Mouse (Mus musculus) neural tube, embryonic 12.5 days (tissue): ENCODE measurements around the gene Dsn1. TPM values are rescaled to one million over a fixed set of nuclear protein-coding genes. Genes with fewer than 3 reads are reported as not detected.

Experiments
- ATAC-seq: fragments of 200-750 bp; cut with Nextera tagmentation; 2 replicates; pipeline ENCODE4 v1.8.0; 2017; ENCODE audit warnings: low read depth, mild to moderate bottlenecking, moderate TSS enrichment, moderate library complexity; ENCODE audit not compliant: low FRiP score
- H3K27ac ChIP-seq: fragments of 300-500 bp; sonication (generic); 2 replicates; pipeline ENCODE4 v1.5.1; 2016
- H3K27me3 ChIP-seq: fragments of 300-500 bp; sonication (generic); replicated peaks from 2 replicates; pipeline ENCODE4 v1.6.1; 2016; ENCODE audit warnings: mild to moderate bottlenecking
- H3K36me3 ChIP-seq: fragments of 300-500 bp; sonication (generic); 2 replicates; pipeline ENCODE4 v1.6.1; 2016; ENCODE audit warnings: mild to moderate bottlenecking
- H3K4me1 ChIP-seq: fragments of 300-500 bp; sonication (generic); 2 replicates; pipeline ENCODE4 v1.6.1; 2016
- H3K4me2 ChIP-seq: fragments of 300-500 bp; sonication (generic); replicated peaks from 2 replicates; pipeline ENCODE4 v1.6.1; 2016; ENCODE audit warnings: mild to moderate bottlenecking
- H3K4me3 ChIP-seq: fragments of 300-500 bp; sonication (generic); 2 replicates; pipeline ENCODE4 v1.5.1; 2016
- H3K9ac ChIP-seq: fragments of 300-500 bp; sonication (generic); 2 replicates; pipeline ENCODE4 v1.6.1; 2016; ENCODE audit warnings: mild to moderate bottlenecking
- H3K9me3 ChIP-seq: fragments of 300-500 bp; sonication (generic); 2 replicates; pipeline ENCODE4 v1.6.1; 2016; ENCODE audit warnings: mild to moderate bottlenecking
- WGBS: fragments of 180-500 bp; shearing (Covaris S2); methylation state at CpG from one replicate; pipeline ENCODE4 v1.1.7; 2016; 5-methylcytosine and 5-hydroxymethylcytosine counted together
- polyA plus RNA-seq: library from polyadenylated mRNA; unstranded; fragments of >200 nt; fragmentation: Nextera tagmentation; extraction: Ambion mirVana; gene quantifications from 2 replicates; pipeline ENCODE4 v1.2.1, GENCODE M21; 2016

Dsn1 gene
- polyA plus RNA-seq, 1 experiment from 2014 or later = 30.3 TPM

- H3K27ac ChIP-seq = no peak overlapping the region
- no peaks in the 10 kb centered on the region for H3K27me3 ChIP-seq
- no peaks in the 10 kb centered on the region for H3K9me3 ChIP-seq
- no peaks in the 10 kb centered on the region for H3K4me1 ChIP-seq
- ATAC-seq = no peak
- peaks cover 83% of the 10 kb centered on the region for H3K36me3 ChIP-seq
- no peak overlapping the region for H3K9ac ChIP-seq
- 88% methylated on average over 18 of the region's 18 CpGs for WGBS
- no peak overlapping the region for H3K4me3 ChIP-seq
- no peak overlapping the region for H3K4me2 ChIP-seq
Measured at GRCm38 (mm10) chr2:157016529-157017270, 9.7 kb upstream of the Dsn1 start.

DNA sequence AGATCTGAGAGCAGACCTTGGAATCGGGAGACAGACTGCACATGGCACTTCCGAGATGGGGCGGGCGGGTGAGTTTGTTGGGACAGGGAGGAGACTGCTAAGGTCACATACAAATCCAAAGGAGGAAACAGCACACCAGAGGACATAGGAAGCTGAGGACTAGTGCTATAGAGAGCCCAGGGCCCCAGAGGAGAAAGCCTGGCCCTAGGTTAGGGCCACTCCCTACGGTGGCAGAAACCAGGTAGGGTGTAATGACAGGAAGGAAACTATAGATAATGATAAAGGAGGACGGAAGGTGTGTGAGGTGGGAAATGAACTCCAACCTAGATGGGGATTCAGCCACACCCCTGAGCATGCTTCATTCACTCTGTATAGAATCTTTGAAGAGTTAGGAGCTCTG lies 5.4 kb upstream of the Dsn1 start:
- WGBS = 90% methylated on average over 6 of the region's 6 CpGs
- Histone ChIP-seq H3K9ac (no peak overlapping the region), H3K36me3 (peaks cover 39% of the 10 kb centered on the region), H3K4me1 (peaks cover 3% of the 10 kb centered on the region; the same call in 1 of the 2 replicates), H3K4me3 (no peak overlapping the region), H3K27me3 (no peaks in the 10 kb centered on the region), H3K9me3 (no peaks in the 10 kb centered on the region), H3K27ac (no peak overlapping the region), H3K4me2 (no peak overlapping the region)
- no peak for ATAC-seq

GRCm38 (mm10) chr2:157010634-157011310 lies 3.8 kb upstream of the Dsn1 start:
- Histone ChIP-seq H3K9me3 (no peaks in the 10 kb centered on the region), H3K9ac (no peak overlapping the region), H3K36me3 (peaks cover 23% of the 10 kb centered on the region), H3K4me1 (peaks cover 14% of the 10 kb centered on the region), H3K4me2 (no peak overlapping the region), H3K4me3 (no peak overlapping the region), H3K27ac (no peak overlapping the region), H3K27me3 (no peaks in the 10 kb centered on the region)
- no peak for ATAC-seq
- 64% methylated on average over 11 of the region's 11 CpGs for WGBS

DNA sequence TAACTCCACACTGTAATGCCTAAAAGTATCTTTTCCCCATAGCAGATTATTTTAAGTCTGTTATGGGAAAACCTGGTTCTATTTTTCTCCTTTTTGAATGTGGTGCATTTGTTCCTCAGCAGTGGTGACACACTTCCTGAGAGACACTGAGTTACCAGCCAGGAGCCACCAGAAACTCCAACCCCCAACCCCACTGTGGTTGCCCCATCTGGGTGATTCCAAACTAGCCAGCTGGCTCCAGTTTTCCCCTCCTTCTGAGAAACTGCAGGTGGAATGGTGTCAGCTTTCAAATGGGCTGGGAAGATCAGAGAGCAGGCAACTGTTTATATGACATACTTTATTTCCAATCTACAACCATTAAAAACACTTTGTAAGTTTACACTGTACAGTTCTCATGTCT lies 3.2 kb upstream of the Dsn1 start:
- H3K9ac ChIP-seq = no peak overlapping the region
- H3K4me3 ChIP-seq = no peak overlapping the region
- peaks cover 19% of the 10 kb centered on the region for H3K36me3 ChIP-seq
- peaks cover 14% of the 10 kb centered on the region for H3K4me1 ChIP-seq
- no peak for ATAC-seq
- H3K27me3 ChIP-seq = no peaks in the 10 kb centered on the region
- H3K4me2 ChIP-seq = no peak overlapping the region
- H3K27ac ChIP-seq = no peak overlapping the region
- H3K9me3 ChIP-seq = no peaks in the 10 kb centered on the region

DNA sequence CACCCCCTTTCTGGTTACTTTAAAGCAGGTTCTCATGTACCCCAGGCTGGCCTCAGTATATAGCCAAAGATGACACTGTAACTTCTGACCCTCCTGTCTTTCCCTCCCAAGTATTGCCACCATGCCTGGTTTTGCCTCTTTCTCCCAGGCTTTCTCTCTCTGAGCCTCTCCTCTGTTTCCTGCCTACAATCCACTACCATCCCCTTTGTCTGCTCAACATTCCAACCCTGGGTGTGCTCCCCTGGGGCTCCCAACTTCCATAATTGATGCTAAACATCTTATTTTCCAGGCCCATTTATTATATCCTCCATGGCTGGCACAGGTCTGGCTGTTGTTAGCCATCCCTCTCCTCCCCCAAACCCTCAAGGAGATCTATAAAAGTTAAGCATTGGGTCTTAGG lies 1.6 kb upstream of the Dsn1 start:
- no peak for ATAC-seq
- peaks cover 14% of the 10 kb centered on the region for H3K4me1 ChIP-seq
- peaks cover 7% of the 10 kb centered on the region for H3K36me3 ChIP-seq
- no peak overlapping the region for H3K4me2 ChIP-seq
- H3K4me3 ChIP-seq = no peak overlapping the region
- no peaks in the 10 kb centered on the region for H3K27me3 ChIP-seq
- no peak overlapping the region for H3K27ac ChIP-seq
- no peak overlapping the region for H3K9ac ChIP-seq
- H3K9me3 ChIP-seq = no peaks in the 10 kb centered on the region

DNA sequence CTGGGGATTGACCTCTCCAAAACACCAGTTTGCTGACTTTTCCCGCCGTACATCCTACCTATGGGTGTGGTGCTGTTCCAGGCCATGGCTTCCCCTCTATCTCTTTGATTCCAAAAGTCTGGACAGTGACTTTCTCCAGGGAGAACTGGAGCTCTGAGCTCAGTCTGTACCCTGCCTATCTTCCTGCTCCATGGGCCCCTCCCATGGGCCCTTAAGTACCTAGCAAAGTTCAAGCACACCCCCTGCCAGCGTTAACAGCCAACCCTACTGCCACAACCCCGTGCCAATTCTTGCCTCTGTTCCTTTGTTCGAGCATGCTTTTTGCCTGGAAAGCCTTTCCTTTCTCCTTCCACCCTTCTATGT lies 261 bp upstream of the Dsn1 start:
- WGBS = 29% methylated on average over 5 of the region's 5 CpGs
- H3K27ac ChIP-seq = peak overlapping the region; percentile 42; the same call in 1 of the 2 replicates
- ATAC-seq = no peak

DNA sequence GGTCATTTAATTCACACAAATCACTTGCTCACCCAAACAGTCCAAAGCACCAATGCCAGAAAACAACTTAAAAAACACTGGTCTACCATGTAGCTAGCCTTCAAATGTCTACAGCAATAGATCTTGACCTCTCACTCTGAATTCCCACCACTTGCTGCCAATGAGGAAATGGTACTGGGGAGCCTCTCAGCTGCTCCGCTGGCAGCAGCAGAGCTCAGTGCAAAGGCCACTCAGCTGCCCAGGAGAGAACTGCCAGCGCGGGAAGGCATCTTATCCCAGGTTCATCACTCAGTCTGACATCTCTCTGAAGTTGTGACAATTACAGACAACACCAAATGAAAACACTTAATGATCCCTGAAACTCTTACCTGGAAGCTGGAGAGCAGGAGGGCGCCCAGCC lies 4.6 kb downstream of the Dsn1 start:
- Histone ChIP-seq H3K9ac (no peak overlapping the region), H3K27me3 (no peaks in the 10 kb centered on the region), H3K9me3 (no peaks in the 10 kb centered on the region), H3K4me1 (peaks cover 11% of the 10 kb centered on the region), H3K36me3 (peaks cover 17% of the 10 kb centered on the region), H3K27ac (no peak overlapping the region), H3K4me2 (no peak overlapping the region), H3K4me3 (no peak overlapping the region)
- WGBS = 93% methylated on average over 4 of the region's 4 CpGs
- ATAC-seq = no peak

More for the DNA sequence above, 261 bp upstream of the Dsn1 start:
- Histone ChIP-seq H3K4me2 (peak overlapping the region; percentile 98), H3K36me3 (peaks cover 4% of the 10 kb centered on the region), H3K9ac (peak overlapping the region; percentile 64), H3K4me3 (peak overlapping the region; percentile 70), H3K27me3 (no peaks in the 10 kb centered on the region), H3K4me1 (peaks cover 14% of the 10 kb centered on the region), H3K9me3 (no peaks in the 10 kb centered on the region)

GRCm38 (mm10) chr2:156998263-156998662 lies 8.7 kb downstream of the Dsn1 start:
- H3K9me3 ChIP-seq = no peaks in the 10 kb centered on the region
- no peak overlapping the region for H3K4me2 ChIP-seq
- 89% methylated on average over 5 of the region's 5 CpGs for WGBS
- H3K4me1 ChIP-seq = no peaks in the 10 kb centered on the region
- no peak overlapping the region for H3K27ac ChIP-seq
- no peak overlapping the region for H3K4me3 ChIP-seq
- H3K36me3 ChIP-seq = peaks cover 26% of the 10 kb centered on the region
- H3K9ac ChIP-seq = no peak overlapping the region
- no peak for ATAC-seq
- H3K27me3 ChIP-seq = no peaks in the 10 kb centered on the region

DNA sequence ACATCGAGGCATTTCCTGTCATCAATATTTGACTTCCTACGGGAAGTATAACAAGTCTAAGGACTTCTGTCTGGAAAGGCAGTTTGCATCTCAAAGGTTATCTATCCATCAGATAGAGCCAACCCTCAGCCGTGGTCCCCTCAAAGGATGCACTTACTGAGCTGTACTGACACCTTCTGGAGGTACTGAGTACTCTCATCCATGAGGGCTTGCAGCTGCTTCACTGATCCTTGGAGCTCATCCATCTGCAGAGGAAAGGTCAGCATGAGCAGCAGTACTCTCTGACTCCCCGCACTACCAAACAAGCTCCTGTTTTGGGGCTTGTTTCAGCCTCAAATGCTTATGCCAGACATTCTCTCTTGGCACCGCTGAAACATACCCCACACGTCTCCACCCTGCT lies 10.4 kb downstream of the Dsn1 start:
- no peaks in the 10 kb centered on the region for H3K9me3 ChIP-seq
- ATAC-seq = no peak
- peaks cover 26% of the 10 kb centered on the region for H3K36me3 ChIP-seq
- H3K4me2 ChIP-seq = no peak overlapping the region
- WGBS = 68% methylated on average over 6 of the region's 6 CpGs
- H3K4me1 ChIP-seq = peaks cover under 1% of the 10 kb centered on the region; the same call in 1 of the 2 replicates
- H3K27me3 ChIP-seq = no peaks in the 10 kb centered on the region
- H3K27ac ChIP-seq = no peak overlapping the region
- no peak overlapping the region for H3K9ac ChIP-seq
- H3K4me3 ChIP-seq = no peak overlapping the region

- peak within 1 kb of the TSS; percentile 53; the same call in 1 of the 2 replicates for H3K27ac ChIP-seq
- WGBS = under 1% methylated on average over 66 of the region's 66 CpGs
- no peaks in the 10 kb centered on the region for H3K27me3 ChIP-seq
- peaks cover 11% of the 10 kb centered on the region for H3K4me1 ChIP-seq
- peak; percentile 95 for ATAC-seq
- peak within 1 kb of the TSS; percentile 88 for H3K4me3 ChIP-seq
- peaks cover 12% of the 10 kb centered on the region for H3K36me3 ChIP-seq
- peak within 1 kb of the TSS; percentile 84 for H3K9ac ChIP-seq
- no peaks in the 10 kb centered on the region for H3K9me3 ChIP-seq
- peak within 1 kb of the TSS; percentile 94 for H3K4me2 ChIP-seq
Measured at GRCm38 (mm10) chr2:156991470-156992319, 15.3 kb downstream of the Dsn1 start, which contains the start of gene Ndrg3. Gene Ndrg3, minus strand, starts transcription at chr2:156992056.

GRCm38 (mm10) chr2:156990727-156991431 lies 16.1 kb downstream of the Dsn1 start:
- peaks cover 8% of the 10 kb centered on the region for H3K36me3 ChIP-seq
- H3K4me3 ChIP-seq = peak overlapping the region; percentile 88
- H3K9ac ChIP-seq = peak overlapping the region; percentile 84
- H3K27ac ChIP-seq = no peak overlapping the region
- no peaks in the 10 kb centered on the region for H3K27me3 ChIP-seq
- H3K4me1 ChIP-seq = peaks cover 11% of the 10 kb centered on the region
- 3% methylated on average over 16 of the region's 16 CpGs for WGBS
- peak overlapping the region; percentile 94 for H3K4me2 ChIP-seq
- no peak for ATAC-seq
- H3K9me3 ChIP-seq = no peaks in the 10 kb centered on the region

DNA sequence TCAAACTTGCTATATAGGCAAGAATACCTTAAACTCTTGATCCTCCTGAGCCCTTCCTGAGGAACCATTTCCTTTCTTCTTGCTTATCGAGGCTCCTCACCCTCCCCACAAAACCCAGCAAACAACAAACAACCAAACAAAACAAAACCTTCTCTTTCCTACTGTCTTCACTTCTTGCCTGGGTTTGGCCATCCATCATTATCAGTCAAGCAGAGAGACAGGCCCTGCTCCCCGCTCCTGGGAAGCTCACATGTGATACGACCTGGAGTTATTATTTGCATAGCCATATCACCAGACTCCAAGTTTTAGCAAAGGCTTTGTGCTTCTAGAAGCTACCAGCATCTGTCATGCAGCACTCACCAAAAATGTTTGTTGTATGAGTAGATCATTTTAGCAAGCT lies 19.6 kb downstream of the Dsn1 start:
- H3K9me3 ChIP-seq = no peaks in the 10 kb centered on the region
- no peak for ATAC-seq
- no peak overlapping the region for H3K27ac ChIP-seq
- no peak overlapping the region for H3K4me3 ChIP-seq
- H3K9ac ChIP-seq = no peak overlapping the region
- H3K27me3 ChIP-seq = no peaks in the 10 kb centered on the region
- peaks cover 11% of the 10 kb centered on the region for H3K4me1 ChIP-seq
- 71% methylated on average over 3 of the region's 3 CpGs for WGBS
- H3K4me2 ChIP-seq = no peak overlapping the region
- no peaks in the 10 kb centered on the region for H3K36me3 ChIP-seq
